In genomic region chr11:6216834-6217233, GRCm38 (mm10) we compare ENCODE assay signal across 33 mouse cellular contexts. TPM values are rescaled to one million over a fixed set of nuclear protein-coding genes. Genes with fewer than 3 reads are reported as not detected.
DNase-seq lines count a peak whose midpoint lies in the region; ATAC-seq and TF ChIP-seq lines count a peak whose summit lies in the region.
"Had no signal": no experiment of that assay in that cellular context is flagged by ENCODE, and none has a peak within 500 bp of the region (broad histone marks: within the 10 kb centered on the region; RNA-seq: fewer than 3 reads in every experiment).

No protein-coding gene starts in this region.

- no peak for TF ChIP-seq CTCF in heart, postnatal 0 days (IDR thresholded peaks at IDR 0.05; ENCODE audit: low read depth)
- no peak for TF ChIP-seq CTCF in stomach, postnatal 0 days (IDR thresholded peaks at IDR 0.05; ENCODE audit: low read depth)

- H3K4me2 ChIP-seq in heart, postnatal 0 days (ENCODE audit: low read depth, low read length) = no peak overlapping the region
- no peak overlapping the region for H3K4me2 ChIP-seq in embryonic facial prominence, embryonic 12.5 days (replicated peaks)
- no peak overlapping the region for H3K4me2 ChIP-seq in stomach, postnatal 0 days (replicated peaks; ENCODE audit: low read depth)
- H3K4me2 ChIP-seq: forebrain, embryonic 13.5 days; hindbrain, embryonic 15.5 days; limb, embryonic 12.5 days; liver, embryonic 11.5 days had no signal

- no peak overlapping the region for H3K4me3 ChIP-seq in heart, postnatal 0 days (ENCODE audit: low read depth, low read length)
- H3K4me3 ChIP-seq in embryonic facial prominence, embryonic 12.5 days = no peak overlapping the region
- H3K4me3 ChIP-seq in stomach, postnatal 0 days (ENCODE audit: low read depth, low read length) = no peak overlapping the region
- H3K4me3 ChIP-seq: erythroblast, embryonic 14.5 days; forebrain, embryonic 13.5 days; hindbrain, embryonic 15.5 days; layer of hippocampus, adult 2 months; limb, embryonic 12.5 days had no signal

- H3K36me3 ChIP-seq in heart, postnatal 0 days (replicated peaks; ENCODE audit: control insufficient read depth, insufficient read depth, low read length) = no peaks in the 10 kb centered on the region
- H3K36me3 ChIP-seq in embryonic facial prominence, embryonic 12.5 days = no peaks in the 10 kb centered on the region
- no peaks in the 10 kb centered on the region for H3K36me3 ChIP-seq in stomach, postnatal 0 days (ENCODE audit: control insufficient read depth, insufficient read depth, low read length)
- H3K36me3 ChIP-seq: G1E; hindbrain, embryonic 15.5 days; limb, embryonic 12.5 days had no signal

- no peaks in the 10 kb centered on the region for H3K9me3 ChIP-seq in heart, postnatal 0 days (replicated peaks; ENCODE audit: control insufficient read depth, low read length)
- H3K9me3 ChIP-seq in embryonic facial prominence, embryonic 12.5 days = no peaks in the 10 kb centered on the region
- H3K9me3 ChIP-seq in stomach, postnatal 0 days (ENCODE audit: control insufficient read depth, low read length) = no peaks in the 10 kb centered on the region
- H3K9me3 ChIP-seq: forebrain, embryonic 13.5 days; G1E; hindbrain, embryonic 15.5 days; limb, embryonic 12.5 days had no signal

- DNase-seq in heart, postnatal 0 days (ENCODE audit: low spot score) = peak; percentile 12
- DNase-seq in heart, postnatal 4 days = no peak
- DNase-seq in NIH3T3 (ENCODE audit: low read depth) = peak; percentile 16
- DNase-seq in lung, postnatal 25 days (ENCODE audit: low spot score) = peak; percentile 36
- no peak for DNase-seq in stomach, postnatal 0 days (ENCODE audit: low spot score)
- no peak for DNase-seq in adrenal gland, adult 2 months
- no peak for DNase-seq in adrenal gland, postnatal 4 days (ENCODE audit: low spot score in 2 of 2)
- DNase-seq: adrenal gland, postnatal 25 days; cerebellum, adult 11 months; cerebellum, adult 9-11 months; heart, postnatal 36 days; kidney, adult 9 months; kidney, postnatal 14 days; liver, postnatal 0 days; midbrain, embryonic 14.5 days; right cerebral cortex, postnatal 4 days; thymus, postnatal 4 days had no signal

- TF ChIP-seq EP300 in heart, postnatal 0 days (IDR thresholded peaks at IDR 0.05; ENCODE audit: low read depth) = no peak
- TF ChIP-seq EP300 in stomach, postnatal 0 days (optimal IDR thresholded peaks at IDR 0.05) = no peak

- no peak overlapping the region for H3K27ac ChIP-seq in heart, postnatal 0 days (ENCODE audit: low read depth)
- H3K27ac ChIP-seq in embryonic facial prominence, embryonic 12.5 days = no peak overlapping the region
- no peak overlapping the region for H3K27ac ChIP-seq in stomach, postnatal 0 days (replicated peaks)
- H3K27ac ChIP-seq: forebrain, embryonic 13.5 days; hindbrain, embryonic 15.5 days; layer of hippocampus, adult 2 months; limb, embryonic 12.5 days had no signal

- H3K27me3 ChIP-seq in heart, postnatal 0 days (ENCODE audit: control insufficient read depth, insufficient read depth, low read length) = no peaks in the 10 kb centered on the region
- no peaks in the 10 kb centered on the region for H3K27me3 ChIP-seq in embryonic facial prominence, embryonic 12.5 days
- H3K27me3 ChIP-seq in stomach, postnatal 0 days (ENCODE audit: control insufficient read depth, insufficient read depth, low read length) = no peaks in the 10 kb centered on the region
- H3K27me3 ChIP-seq: forebrain, embryonic 13.5 days; hindbrain, embryonic 15.5 days; limb, embryonic 12.5 days had no signal

- no peaks in the 10 kb centered on the region for H3K4me1 ChIP-seq in heart, postnatal 0 days (ENCODE audit: control insufficient read depth, insufficient read depth)
- H3K4me1 ChIP-seq in embryonic facial prominence, embryonic 12.5 days = no peaks in the 10 kb centered on the region
- no peaks in the 10 kb centered on the region for H3K4me1 ChIP-seq in stomach, postnatal 0 days (replicated peaks; ENCODE audit: control insufficient read depth, insufficient read depth)
- H3K4me1 ChIP-seq: forebrain, embryonic 13.5 days; hindbrain, embryonic 15.5 days; limb, embryonic 12.5 days had no signal

- peak; percentile 58 for ATAC-seq in heart, postnatal 0 days (ENCODE audit: insufficient read depth, low read depth)
- 0 out of 2 replicates have a peak, but pooled peaks have one; percentile 41 for ATAC-seq in embryonic facial prominence, embryonic 12.5 days (ENCODE audit: insufficient number of reproducible peaks, insufficient read depth, low FRiP score, low TSS enrichment)
- no peak for ATAC-seq in stomach, postnatal 0 days (ENCODE audit: low FRiP score, low TSS enrichment)
- ATAC-seq: forebrain, embryonic 13.5 days; liver, postnatal 0 days had no signal

- H3K9ac ChIP-seq in heart, postnatal 0 days (replicated peaks; ENCODE audit: low read depth, low read length) = no peak overlapping the region
- H3K9ac ChIP-seq in embryonic facial prominence, embryonic 12.5 days = no peak overlapping the region
- no peak overlapping the region for H3K9ac ChIP-seq in stomach, postnatal 0 days (ENCODE audit: low read length)
- H3K9ac ChIP-seq: forebrain, embryonic 13.5 days; hindbrain, embryonic 15.5 days; limb, embryonic 12.5 days; liver, postnatal 0 days had no signal

- WGBS in heart, postnatal 0 days = 22% methylated on average over 3 of the region's 3 CpGs
- 43% methylated on average over 3 of the region's 3 CpGs for WGBS in embryonic facial prominence, embryonic 12.5 days
- WGBS in stomach, postnatal 0 days = 29% methylated on average over 3 of the region's 3 CpGs

RNA-seq across cellular contexts. Expression of gene Npc1l1, which starts 13.1 kb away (rescaled TPM):
- total RNA-seq in heart, postnatal 0 days (2014; rRNA removed; ENCODE audit: low replicate concordance) = not detected in 2 replicates
- polyA plus RNA-seq in heart, postnatal 0 days (2015; fragmentation: Nextera tagmentation; extraction: Ambion mirVana) = 0.04 TPM in 1 of 2 replicates, not detected in the other
- under 1 TPM in 1 of 2 experiments, not detected in 1; 0.07 TPM for total RNA-seq in heart, postnatal 4 days (2021)
- 0.05 and 0.08 TPM in 2 replicates for polyA plus RNA-seq in embryonic facial prominence, embryonic 12.5 days (2016; fragmentation: Nextera tagmentation; extraction: Ambion mirVana)
- 1.5 TPM in 2 replicates for polyA plus RNA-seq in stomach, postnatal 0 days (2015; fragmentation: Nextera tagmentation; extraction: Ambion mirVana)
- total RNA-seq in adrenal gland, adult 2 months (2021) = not detected
- 0.18 and 0.32 TPM in 2 replicates for polyA plus RNA-seq in adrenal gland, adult 2 months (2012; rRNA removed)
- total RNA-seq in adrenal gland, postnatal 4 days (2021) = under 1 TPM in 1 of 2 experiments, not detected in 1; 0.06 TPM
- total RNA-seq: adrenal gland, postnatal 25 days; common myeloid progenitor, adult 5-6 weeks; granulocyte monocyte progenitor cell, adult 5-6 weeks; megakaryocyte-erythroid progenitor cell, adult 5-6 weeks had no signal
- polyA plus RNA-seq: erythroblast, embryonic 14.5 days; G1E; heart, embryonic 14.5 days; limb, embryonic 12.5 days; liver, postnatal 0 days; midbrain, embryonic 14.5 days; neural tube, embryonic 11.5 days had no signal

RNA-seq across cellular contexts. Expression of gene Nudcd3, which starts 16.6 kb away (rescaled TPM):
- total RNA-seq in heart, postnatal 0 days (2014; rRNA removed; ENCODE audit: low replicate concordance) = 37.0 and 37.8 TPM in 2 replicates
- 25.0 and 29.2 TPM in 2 replicates for polyA plus RNA-seq in heart, postnatal 0 days (2015; fragmentation: Nextera tagmentation; extraction: Ambion mirVana)
- total RNA-seq in heart, postnatal 4 days (2021) = 10 to 100 TPM; 64.2 to 66.8 TPM
- 49.5 and 50.8 TPM in 2 replicates for polyA plus RNA-seq in embryonic facial prominence, embryonic 12.5 days (2016; fragmentation: Nextera tagmentation; extraction: Ambion mirVana)
- polyA plus RNA-seq in stomach, postnatal 0 days (2015; fragmentation: Nextera tagmentation; extraction: Ambion mirVana) = 22.1 and 23.3 TPM in 2 replicates
- total RNA-seq in adrenal gland, adult 2 months (2021) = 10 to 100 TPM; 51.3 to 69.0 TPM
- polyA plus RNA-seq in adrenal gland, adult 2 months (2012; rRNA removed) = 34.2 and 37.5 TPM in 2 replicates
- 10 to 100 TPM; 57.8 to 59.0 TPM for total RNA-seq in adrenal gland, postnatal 4 days (2021)

RNA-seq across cellular contexts. Expression of gene A730071L15Rik, which starts 17.0 kb away (rescaled TPM):
- total RNA-seq in heart, postnatal 0 days (2014; rRNA removed; ENCODE audit: low replicate concordance) = not detected in 2 replicates
- polyA plus RNA-seq in heart, postnatal 0 days (2015; fragmentation: Nextera tagmentation; extraction: Ambion mirVana) = 0.30 and 0.41 TPM in 2 replicates
- total RNA-seq in heart, postnatal 4 days (2021) = under 1 TPM in 1 of 2 experiments, not detected in 1; 0.20 TPM
- 0.28 and 0.39 TPM in 2 replicates for polyA plus RNA-seq in embryonic facial prominence, embryonic 12.5 days (2016; fragmentation: Nextera tagmentation; extraction: Ambion mirVana)
- polyA plus RNA-seq in stomach, postnatal 0 days (2015; fragmentation: Nextera tagmentation; extraction: Ambion mirVana) = 0.27 and 0.33 TPM in 2 replicates
- under 1 TPM; 0.23 to 0.35 TPM for total RNA-seq in adrenal gland, adult 2 months (2021)
- polyA plus RNA-seq in adrenal gland, adult 2 months (2012; rRNA removed) = not detected in 2 replicates
- total RNA-seq in adrenal gland, postnatal 4 days (2021) = under 1 TPM in 1 of 2 experiments, not detected in 1; 0.31 TPM
- total RNA-seq: gastrocnemius, adult 8-10 months; granulocyte monocyte progenitor cell, adult 5-6 weeks; heart, postnatal 36 days; left cerebral cortex, postnatal 10 days had no signal
- polyA plus RNA-seq: erythroblast, embryonic 14.5 days; frontal cortex, adult 2 months; G1E had no signal

RNA-seq across cellular contexts. Expression of gene Ddx56, which starts 50.7 kb away (rescaled TPM):
- total RNA-seq in heart, postnatal 0 days (2014; rRNA removed; ENCODE audit: low replicate concordance) = 45.5 and 46.1 TPM in 2 replicates
- polyA plus RNA-seq in heart, postnatal 0 days (2015; fragmentation: Nextera tagmentation; extraction: Ambion mirVana) = 41.2 and 41.4 TPM in 2 replicates
- 10 to 100 TPM; 37.5 to 38.2 TPM for total RNA-seq in heart, postnatal 4 days (2021)
- polyA plus RNA-seq in embryonic facial prominence, embryonic 12.5 days (2016; fragmentation: Nextera tagmentation; extraction: Ambion mirVana) = 105 and 106 TPM in 2 replicates
- polyA plus RNA-seq in stomach, postnatal 0 days (2015; fragmentation: Nextera tagmentation; extraction: Ambion mirVana) = 50.3 and 54.7 TPM in 2 replicates
- total RNA-seq in adrenal gland, adult 2 months (2021) = 10 to 100 TPM; 44.9 to 51.8 TPM
- polyA plus RNA-seq in adrenal gland, adult 2 months (2012; rRNA removed) = 23.7 and 27.6 TPM in 2 replicates
- 10 to 100 TPM; 69.1 to 70.1 TPM for total RNA-seq in adrenal gland, postnatal 4 days (2021)

RNA-seq across cellular contexts. Expression of gene Tmed4, which starts 57.8 kb away (rescaled TPM):
- 93.4 and 124 TPM in 2 replicates for total RNA-seq in heart, postnatal 0 days (2014; rRNA removed; ENCODE audit: low replicate concordance)
- 83.7 and 90.5 TPM in 2 replicates for polyA plus RNA-seq in heart, postnatal 0 days (2015; fragmentation: Nextera tagmentation; extraction: Ambion mirVana)
- 10 to 100 TPM; 62.9 to 68.5 TPM for total RNA-seq in heart, postnatal 4 days (2021)
- polyA plus RNA-seq in embryonic facial prominence, embryonic 12.5 days (2016; fragmentation: Nextera tagmentation; extraction: Ambion mirVana) = 114 and 116 TPM in 2 replicates
- polyA plus RNA-seq in stomach, postnatal 0 days (2015; fragmentation: Nextera tagmentation; extraction: Ambion mirVana) = 99.1 and 99.8 TPM in 2 replicates
- total RNA-seq in adrenal gland, adult 2 months (2021) = 100 to 1,000 TPM; 113 to 118 TPM
- polyA plus RNA-seq in adrenal gland, adult 2 months (2012; rRNA removed) = 116 and 154 TPM in 2 replicates
- total RNA-seq in adrenal gland, postnatal 4 days (2021) = 100 to 1,000 TPM; 105 to 112 TPM

Comparison
In these comparisons a context has a peak if more than half of its experiments do, and no peak if none do; other contexts are left out.
1. DNase-seq: peak in heart, postnatal 0 days (single experiment), NIH3T3 (single experiment) and lung, postnatal 25 days (single experiment); none in heart, postnatal 4 days (single experiment), stomach, postnatal 0 days (single experiment), adrenal gland, adult 2 months (single experiment) and adrenal gland, postnatal 4 days (0 of 2).